Mouse (Mus musculus) neural tube, embryonic 13.5 days (tissue): ENCODE results near the gene Amn1. TPM values are rescaled to one million over a fixed set of nuclear protein-coding genes. Genes with fewer than 3 reads are reported as not detected.
"Not testable (repeated sequence)": the region's sequence is repeated elsewhere in the genome, so short reads cannot be mapped to it uniquely, and the experiment has no call there.

Source experiments
- ATAC-seq: fragments of 200-750 bp; cut with Nextera tagmentation; 2 replicates; pipeline ENCODE4 v1.8.0; 2017; ENCODE audit warnings: low read depth, mild to moderate bottlenecking, moderate TSS enrichment, moderate library complexity
- H3K27ac ChIP-seq: fragments of 300-500 bp; sonication (generic); replicated peaks from 2 replicates; pipeline ENCODE4 v1.5.1; 2015; ENCODE audit warnings: moderate library complexity, mild to moderate bottlenecking, inconsistent platforms
- H3K27me3 ChIP-seq: fragments of 300-500 bp; sonication (generic); 2 replicates; pipeline ENCODE4 v1.6.1; 2015; ENCODE audit warnings: mild to moderate bottlenecking, inconsistent platforms
- H3K36me3 ChIP-seq: fragments of 300-500 bp; sonication (generic); 2 replicates; pipeline ENCODE4 v1.6.1; 2015; ENCODE audit warnings: mild to moderate bottlenecking, inconsistent platforms
- H3K4me1 ChIP-seq: fragments of 300-500 bp; sonication (generic); replicated peaks from 2 replicates; pipeline ENCODE4 v1.6.1; 2015; ENCODE audit warnings: inconsistent platforms
- H3K4me2 ChIP-seq: fragments of 300-500 bp; sonication (generic); 2 replicates; pipeline ENCODE4 v1.6.1; 2015; ENCODE audit warnings: inconsistent platforms, mild to moderate bottlenecking, moderate library complexity
- H3K4me3 ChIP-seq: fragments of 300-500 bp; sonication (generic); 2 replicates; pipeline ENCODE4 v1.5.1; 2015; ENCODE audit warnings: mild to moderate bottlenecking, inconsistent platforms
- H3K9ac ChIP-seq: fragments of 300-500 bp; sonication (generic); 2 replicates; pipeline ENCODE4 v1.6.1; 2015; ENCODE audit warnings: moderate library complexity, mild to moderate bottlenecking, inconsistent platforms
- H3K9me3 ChIP-seq: fragments of 300-500 bp; sonication (generic); 2 replicates; pipeline ENCODE4 v1.6.1; 2016; ENCODE audit warnings: inconsistent platforms
- WGBS: fragments of 180-500 bp; shearing (Covaris S2); methylation state at CpG from one replicate; pipeline ENCODE4 v1.1.7; 2015; 5-methylcytosine and 5-hydroxymethylcytosine counted together
- polyA plus RNA-seq: library from polyadenylated mRNA; unstranded; fragments of >200 nt; fragmentation: Nextera tagmentation; extraction: Ambion mirVana; gene quantifications from 2 replicates; pipeline ENCODE4 v1.2.1, GENCODE M21; 2015

Gene Amn1
- polyA plus RNA-seq, result 114 and 120 TPM in 2 replicates

GRCm38 (mm10) chr6:149188041-149188924, at the start of gene Amn1:
Gene Amn1 (minus strand): TSS chr6:149188712.
- peak; percentile 100 for ATAC-seq
- Histone ChIP-seq H3K27ac (peak within 1 kb of the TSS; percentile 96), H3K4me2 (peak within 1 kb of the TSS; percentile 76), H3K4me3 (peak within 1 kb of the TSS; percentile 77), H3K9me3 (no peaks in the 10 kb centered on the region), H3K36me3 (peaks cover 12% of the 10 kb centered on the region), H3K4me1 (peaks cover 33% of the 10 kb centered on the region), H3K9ac (peak within 1 kb of the TSS; percentile 96), H3K27me3 (no peaks in the 10 kb centered on the region)
- under 1% methylated on average over 34 of the region's 34 CpGs for WGBS

DNA sequence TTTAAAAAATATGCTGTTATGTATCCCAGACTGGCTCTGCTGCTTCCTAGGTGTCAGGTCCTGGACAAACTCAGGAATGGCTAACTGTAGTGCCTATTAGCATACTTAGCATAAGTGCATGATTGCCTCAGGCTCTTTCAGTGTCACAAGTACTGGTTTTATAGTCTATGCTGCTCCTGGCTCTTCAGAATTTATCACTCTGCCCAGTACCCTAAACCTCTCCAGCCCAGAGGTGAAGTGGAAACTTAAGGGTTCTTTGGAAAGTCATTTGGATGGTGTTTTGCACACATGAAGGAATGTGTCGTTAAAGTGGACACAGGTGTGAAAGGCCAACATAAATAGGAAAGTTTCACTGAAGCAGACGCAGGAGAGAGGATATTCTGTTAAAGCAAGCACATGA, 48.3 kb upstream of the Amn1 start:
- H3K4me3 ChIP-seq, result no peak overlapping the region
- WGBS, result 82% methylated on average over 2 of the region's 2 CpGs
- no peaks in the 10 kb centered on the region for H3K27me3 ChIP-seq
- no peak overlapping the region for H3K27ac ChIP-seq
- no peak for ATAC-seq
- no peaks in the 10 kb centered on the region for H3K9me3 ChIP-seq
- no peaks in the 10 kb centered on the region for H3K4me1 ChIP-seq
- no peaks in the 10 kb centered on the region for H3K36me3 ChIP-seq
- no peak overlapping the region for H3K9ac ChIP-seq
- H3K4me2 ChIP-seq, result no peak overlapping the region

GRCm38 (mm10) chr6:149233918-149234317, 45.4 kb upstream of the Amn1 start:
- no peaks in the 10 kb centered on the region for H3K9me3 ChIP-seq
- no peak overlapping the region for H3K4me3 ChIP-seq
- no peak overlapping the region for H3K4me2 ChIP-seq
- H3K27me3 ChIP-seq, result no peaks in the 10 kb centered on the region
- H3K4me1 ChIP-seq, result no peaks in the 10 kb centered on the region
- H3K27ac ChIP-seq, result no peak overlapping the region
- no peak for ATAC-seq
- no peaks in the 10 kb centered on the region for H3K36me3 ChIP-seq
- 87% methylated on average over 3 of the region's 3 CpGs for WGBS
- no peak overlapping the region for H3K9ac ChIP-seq

- no peaks in the 10 kb centered on the region for H3K27me3 ChIP-seq
- H3K36me3 ChIP-seq, result no peaks in the 10 kb centered on the region
- H3K27ac ChIP-seq, result no peak overlapping the region
- H3K4me3 ChIP-seq, result no peak overlapping the region
- H3K4me1 ChIP-seq, result no peaks in the 10 kb centered on the region
- WGBS, result 91% methylated on average over 4 of the region's 4 CpGs
- H3K9me3 ChIP-seq, result no peaks in the 10 kb centered on the region
- H3K9ac ChIP-seq, result no peak overlapping the region
- ATAC-seq, result no peak
- H3K4me2 ChIP-seq, result no peak overlapping the region
These were observed 36.2 kb upstream of the Amn1 start for GRCm38 (mm10) chr6:149224751-149225150.

DNA sequence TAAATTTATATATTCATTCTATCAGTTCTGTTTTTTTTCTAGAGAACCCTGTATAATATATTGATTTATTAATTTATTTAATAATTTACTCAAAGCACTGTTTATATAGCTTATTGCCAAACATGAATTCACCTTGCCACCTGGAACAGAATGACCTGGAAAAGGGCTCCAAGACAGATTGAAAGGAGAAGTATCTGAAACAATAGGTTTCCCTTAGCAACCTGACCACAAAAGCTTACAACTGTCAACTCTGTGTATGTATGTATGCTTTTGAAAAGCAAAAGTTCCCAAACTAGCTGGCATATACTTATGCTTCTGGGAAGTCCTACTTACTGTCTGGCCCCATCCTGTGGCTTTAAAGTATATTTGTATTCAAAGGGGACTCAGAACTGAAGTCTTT, 32.8 kb upstream of the Amn1 start:
- no peak for ATAC-seq
- Histone ChIP-seq H3K9me3 (no peaks in the 10 kb centered on the region), H3K36me3 (no peaks in the 10 kb centered on the region), H3K4me1 (no peaks in the 10 kb centered on the region), H3K4me3 (no peak overlapping the region), H3K9ac (no peak overlapping the region), H3K27me3 (no peaks in the 10 kb centered on the region), H3K4me2 (no peak overlapping the region), H3K27ac (no peak overlapping the region)

- no peaks in the 10 kb centered on the region for H3K27me3 ChIP-seq
- H3K36me3 ChIP-seq, result no peaks in the 10 kb centered on the region
- ATAC-seq, result no peak
- no peaks in the 10 kb centered on the region for H3K9me3 ChIP-seq
- H3K9ac ChIP-seq, result no peak overlapping the region
- H3K27ac ChIP-seq, result no peak overlapping the region
- no peak overlapping the region for H3K4me3 ChIP-seq
- H3K4me2 ChIP-seq, result no peak overlapping the region
- no peaks in the 10 kb centered on the region for H3K4me1 ChIP-seq
These were observed 10.1 kb upstream of the Amn1 start for GRCm38 (mm10) chr6:149198572-149198971.

DNA sequence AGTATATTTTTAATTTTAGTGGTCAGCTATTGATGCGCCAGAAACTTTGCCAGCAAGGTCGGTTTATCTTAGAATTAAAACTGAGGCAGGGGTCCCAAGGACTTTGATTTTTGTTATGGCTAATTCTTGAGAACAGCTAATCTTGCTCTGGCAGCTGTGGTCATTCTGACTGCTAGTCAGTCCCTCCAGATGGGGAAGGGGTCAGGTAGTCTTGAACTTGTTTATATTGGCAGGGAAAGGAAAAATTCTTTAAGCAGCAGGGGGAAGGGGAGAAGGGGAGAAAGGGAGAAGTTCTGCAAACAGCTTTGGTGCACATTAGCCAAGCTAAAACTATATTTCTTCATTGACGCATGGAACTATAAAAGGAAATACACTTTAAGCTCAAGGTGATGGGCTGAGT, 8.6 kb upstream of the Amn1 start:
- no peak for ATAC-seq
- H3K4me2 ChIP-seq, result no peak overlapping the region
- no peak overlapping the region for H3K9ac ChIP-seq
- H3K36me3 ChIP-seq, result no peaks in the 10 kb centered on the region
- H3K4me1 ChIP-seq, result no peaks in the 10 kb centered on the region
- no peak overlapping the region for H3K27ac ChIP-seq
- 82% methylated on average over 3 of the region's 3 CpGs for WGBS
- no peaks in the 10 kb centered on the region for H3K9me3 ChIP-seq
- no peaks in the 10 kb centered on the region for H3K27me3 ChIP-seq
- no peak overlapping the region for H3K4me3 ChIP-seq

DNA sequence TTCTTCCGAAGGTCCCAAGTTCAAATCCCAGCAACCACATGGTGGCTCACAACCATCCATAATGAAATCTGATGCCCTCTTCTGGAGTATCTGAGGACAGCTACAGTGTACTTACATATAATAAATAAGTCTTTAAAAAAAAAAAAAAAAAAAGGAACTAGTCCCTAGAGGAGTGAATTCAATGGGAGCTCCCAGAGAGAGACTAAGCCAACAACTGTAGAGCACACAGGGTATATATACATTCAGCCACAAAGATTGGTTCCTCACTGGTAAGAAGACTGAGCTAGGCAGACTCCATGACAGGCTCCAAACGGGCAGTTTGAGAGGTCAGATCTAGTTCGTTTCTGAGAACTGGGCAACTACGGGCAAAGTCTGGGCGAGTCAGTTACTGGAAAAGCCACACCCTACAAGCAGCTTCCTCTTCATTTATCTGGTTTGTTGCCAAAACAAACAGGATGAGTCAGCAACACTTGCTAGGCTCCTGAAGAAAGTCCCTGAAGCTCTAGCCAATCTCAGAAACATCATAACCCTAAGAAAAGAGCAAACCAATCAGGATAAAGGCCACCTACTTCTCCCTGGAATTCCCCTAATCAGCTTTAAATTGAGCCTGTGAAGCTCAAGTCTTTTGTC, 4.9 kb upstream of the Amn1 start:
- H3K27ac ChIP-seq, result no peak overlapping the region
- peaks cover 7% of the 10 kb centered on the region; the same call in 1 of the 2 replicates for H3K4me1 ChIP-seq
- no peaks in the 10 kb centered on the region for H3K9me3 ChIP-seq
- no peak overlapping the region for H3K9ac ChIP-seq
- no peaks in the 10 kb centered on the region for H3K36me3 ChIP-seq
- H3K4me3 ChIP-seq, result no peak overlapping the region
- H3K4me2 ChIP-seq, result no peak overlapping the region
- 85% methylated on average over 5 of the region's 5 CpGs for WGBS
- H3K27me3 ChIP-seq, result no peaks in the 10 kb centered on the region
- ATAC-seq, result no peak

DNA sequence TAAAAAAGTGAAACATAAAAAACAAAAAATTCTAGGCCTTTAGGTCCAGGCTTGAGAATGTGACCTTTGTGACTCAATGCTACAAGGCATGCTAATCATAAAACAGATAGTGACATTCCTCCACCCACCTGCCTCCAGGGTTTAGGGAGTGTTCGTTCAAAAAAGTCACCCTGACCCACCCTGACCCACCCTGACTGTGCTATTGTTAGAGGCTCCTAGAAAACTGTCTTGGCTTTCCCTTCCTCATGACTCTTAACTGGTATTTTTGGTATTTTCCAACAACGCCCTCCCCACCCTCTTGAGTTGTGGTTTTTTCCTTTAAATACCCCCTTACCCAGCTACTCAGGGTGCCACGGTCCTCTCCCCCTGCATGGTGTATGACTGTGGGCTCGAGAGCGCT, 3.4 kb upstream of the Amn1 start:
- not testable (repeated sequence) for H3K9me3 ChIP-seq, H3K36me3 ChIP-seq, H3K4me2 ChIP-seq, H3K27ac ChIP-seq, ATAC-seq, H3K4me3 ChIP-seq, H3K9ac ChIP-seq, H3K27me3 ChIP-seq
- WGBS, result 89% methylated on average over 5 of the region's 5 CpGs
- H3K4me1 ChIP-seq, result peaks cover 16% of the 10 kb centered on the region

DNA sequence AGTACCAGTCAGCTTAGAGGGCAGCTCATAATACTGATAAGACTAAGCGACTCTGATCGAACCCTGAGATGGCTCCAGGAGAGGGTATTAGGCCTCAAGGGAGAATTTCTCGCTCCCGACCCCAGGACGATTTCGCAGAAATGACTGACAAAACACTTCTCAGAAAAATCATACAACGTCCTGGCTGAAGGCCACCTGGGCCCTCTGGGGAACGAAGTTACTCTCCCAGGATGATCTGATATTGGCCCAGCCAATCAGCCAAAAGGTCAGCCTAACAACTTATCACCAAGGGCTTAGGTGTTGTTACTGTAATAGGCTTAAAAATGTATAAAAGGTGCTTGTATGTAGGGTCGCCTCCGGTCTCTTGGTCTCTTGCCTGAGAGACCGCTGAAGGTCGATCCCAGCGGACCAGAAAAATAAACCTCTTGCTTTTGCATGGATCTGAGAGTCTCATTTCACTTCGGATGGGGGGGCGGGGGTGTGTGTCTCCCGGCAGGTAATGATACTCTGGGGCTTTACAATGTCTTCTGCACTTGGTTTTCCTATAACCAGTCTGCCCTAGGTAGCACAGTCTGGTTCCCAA, 919 bp upstream of the Amn1 start:
- ATAC-seq, result no peak
- H3K9me3 ChIP-seq, result no peaks in the 10 kb centered on the region
- 0 out of 2 replicates have a peak, but pooled peaks cover under 1% of the 10 kb centered on the region for H3K36me3 ChIP-seq
- 94% methylated on average over 16 of the region's 16 CpGs for WGBS
- H3K4me1 ChIP-seq, result peaks cover 33% of the 10 kb centered on the region
- H3K4me3 ChIP-seq, result 0 out of 2 replicates have a peak overlapping the region, but pooled peaks have one; percentile 77
- peak overlapping the region; percentile 76 for H3K4me2 ChIP-seq
- no peaks in the 10 kb centered on the region for H3K27me3 ChIP-seq
- H3K27ac ChIP-seq, result peak overlapping the region; percentile 96; the same call in 1 of the 2 replicates
- H3K9ac ChIP-seq, result no peak overlapping the region

DNA sequence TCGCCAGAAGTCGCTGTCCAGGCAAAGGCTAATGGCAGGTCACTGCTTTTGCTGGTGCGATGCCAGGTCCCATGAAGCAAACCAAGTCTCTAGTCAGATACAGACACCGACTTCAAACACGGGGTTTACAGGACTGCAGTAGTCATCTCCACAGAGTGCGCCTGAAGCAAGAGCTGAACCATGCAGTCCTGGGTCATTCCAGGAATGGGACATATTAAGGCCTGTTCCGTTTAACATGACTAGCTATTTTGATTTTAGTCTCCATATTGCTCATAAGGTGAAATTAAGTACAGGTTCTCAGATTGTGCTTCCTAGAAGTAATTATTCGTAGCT, 379 bp upstream of the Amn1 start:
- H3K9ac ChIP-seq, result peak overlapping the region; percentile 96
- H3K27ac ChIP-seq, result peak overlapping the region; percentile 96
- H3K9me3 ChIP-seq, result no peaks in the 10 kb centered on the region
- no peaks in the 10 kb centered on the region for H3K27me3 ChIP-seq
- ATAC-seq, result peak; percentile 81
- peaks cover 6% of the 10 kb centered on the region; the same call in 1 of the 2 replicates for H3K36me3 ChIP-seq
- peak overlapping the region; percentile 76 for H3K4me2 ChIP-seq
- WGBS, result 38% methylated on average over 8 of the region's 8 CpGs
- H3K4me3 ChIP-seq, result peak overlapping the region; percentile 77
- peaks cover 33% of the 10 kb centered on the region for H3K4me1 ChIP-seq

DNA sequence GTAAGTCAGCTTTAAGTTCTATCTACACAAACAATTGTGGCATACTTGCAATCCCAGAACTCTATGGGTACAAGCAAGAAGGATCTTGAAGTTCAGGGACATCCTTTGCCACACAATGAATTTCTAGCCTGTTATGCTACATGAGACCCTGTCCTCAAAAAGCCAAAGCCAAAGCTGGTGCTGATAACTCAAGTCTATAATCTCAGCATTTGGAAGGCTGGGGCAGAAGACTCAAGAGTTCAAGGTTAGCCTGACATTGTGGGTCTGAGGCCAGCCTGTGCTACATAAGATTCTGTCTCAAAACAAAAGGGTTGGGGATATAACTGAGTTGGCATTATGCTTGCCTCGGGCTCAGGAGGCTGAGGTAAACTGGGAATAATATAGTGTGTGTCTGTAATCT, 1.1 kb downstream of the Amn1 start:
- peak overlapping the region; percentile 96 for H3K9ac ChIP-seq
- peak overlapping the region; percentile 77 for H3K4me3 ChIP-seq
- no peak overlapping the region for H3K27ac ChIP-seq
- ATAC-seq, result no peak
- H3K36me3 ChIP-seq, result peaks cover 20% of the 10 kb centered on the region
- peaks cover 33% of the 10 kb centered on the region for H3K4me1 ChIP-seq
- no peaks in the 10 kb centered on the region for H3K9me3 ChIP-seq
- H3K27me3 ChIP-seq, result no peaks in the 10 kb centered on the region
- 67% methylated on average over 1 of the region's 1 CpGs for WGBS
- H3K4me2 ChIP-seq, result peak overlapping the region; percentile 76
